Mouse (Mus musculus) lung, adult 2 months (tissue): Measurements from ENCODE around the gene Ciao2b. TPM values are rescaled to one million over a fixed set of nuclear protein-coding genes. Genes with fewer than 3 reads are reported as not detected.

Experiments used
- DNase-seq: peaks from one replicate; pipeline ENCODE4 v3.0.0; 2022
- H3K4me1 ChIP-seq: fragments of 200-500 bp; 2 replicates; pipeline ENCODE4 v1.6.1; 2011; ENCODE audit warnings: low read length; ENCODE audit not compliant: control insufficient read depth, insufficient read depth
- H3K4me3 ChIP-seq: fragments of 200-500 bp; replicated peaks from 2 replicates; pipeline ENCODE3; 2011; ENCODE audit warnings: low read depth, mild to moderate bottlenecking, control low read depth, low read length; ENCODE audit errors: extremely low read depth
- CTCF ChIP-seq: fragments of 200-500 bp; IDR thresholded peaks from 2 replicates; pipeline ENCODE4 v1.5.1; 2011; ENCODE audit warnings: mild to moderate bottlenecking, low read length, control low read depth; ENCODE audit not compliant: insufficient read depth
- POLR2A ChIP-seq: fragments of 200-500 bp; IDR thresholded peaks from 2 replicates; pipeline ENCODE4 v1.6.1; 2011; ENCODE audit warnings: low read depth, mild to moderate bottlenecking, control low read depth, low read length, borderline replicate concordance; ENCODE audit errors: extremely low read depth
- WGBS: fragments of 180-500 bp; shearing (Covaris S2); methylation state at CpG from one replicate; pipeline ENCODE4 v1.1.7; 2018; 5-methylcytosine and 5-hydroxymethylcytosine counted together
- polyA plus RNA-seq: library from polyadenylated mRNA; depleted of rRNA; stranded (reverse); fragments of >200 nt; gene quantifications from 2 replicates; pipeline ENCODE4 v1.2.3, GENCODE M21; 2012; rRNA removed

Gene Ciao2b
- polyA plus RNA-seq, 1 experiment, result 35.3 TPM

- H3K4me1 ChIP-seq, result 0 out of 2 replicates have a peak, but pooled peaks cover 3% of the 10 kb centered on the region
- H3K4me3 ChIP-seq, result no peak overlapping the region
- DNase-seq, result no peak
- TF ChIP-seq CTCF, result no peak
- TF ChIP-seq POLR2A, result no peak
- 60% methylated on average over 6 of the region's 6 CpGs for WGBS
These were observed 49.2 kb downstream of the Ciao2b start for GRCm38 (mm10) chr8:104592566-104592965.

- no peak for DNase-seq
- 4% methylated on average over 9 of the region's 9 CpGs for WGBS
- TF ChIP-seq POLR2A (no peak; the same call in 1 of the 2 replicates), CTCF (no peak)
- 0 out of 2 replicates have a peak, but pooled peaks cover 3% of the 10 kb centered on the region for H3K4me1 ChIP-seq
- peak overlapping the region; percentile 95 for H3K4me3 ChIP-seq
These were observed 49.9 kb downstream of the Ciao2b start for GRCm38 (mm10) chr8:104591856-104592255.

- Histone ChIP-seq H3K4me1 (0 out of 2 replicates have a peak, but pooled peaks cover under 1% of the 10 kb centered on the region), H3K4me3 (peak within 1 kb of the TSS; percentile 95)
- DNase-seq, result peak; percentile 92
- no peak for TF ChIP-seq CTCF
- TF ChIP-seq POLR2A, result peak; percentile 69; the same call in 1 of the 2 replicates
- WGBS, result under 1% methylated on average over 44 of the region's 44 CpGs
These were observed 50.5 kb downstream of the Ciao2b start, which contains the start of gene Pdp2 for GRCm38 (mm10) chr8:104591133-104591834. Gene Pdp2 (plus strand): TSS chr8:104591451.

GRCm38 (mm10) chr8:104590284-104590683 lies 51.5 kb downstream of the Ciao2b start:
- Histone ChIP-seq H3K4me3 (no peak overlapping the region), H3K4me1 (no peaks in the 10 kb centered on the region)
- no peak for DNase-seq
- 96% methylated on average over 3 of the region's 3 CpGs for WGBS
- TF ChIP-seq POLR2A, result no peak
- TF ChIP-seq CTCF, result no peak

Other genes with a start within 250 kb of the Ciao2b start
- 14.9 and 22.4 TPM in 2 replicates for gene Cmtm4, start 246.2 kb downstream of the Ciao2b start, polyA plus RNA-seq
- 20.2 and 32.1 TPM in 2 replicates for gene Dync1li2, start 198.9 kb downstream of the Ciao2b start, polyA plus RNA-seq
- 0.05 and 0.07 TPM in 2 replicates for gene Terb1, start 132.1 kb downstream of the Ciao2b start, polyA plus RNA-seq
- gene Nae1, start 107.3 kb downstream of the Ciao2b start, polyA plus RNA-seq, result 7.4 and 17.1 TPM in 2 replicates
- gene Car7, start 107.3 kb downstream of the Ciao2b start, polyA plus RNA-seq, result 1.4 and 1.8 TPM in 2 replicates
- 3.4 and 4.4 TPM in 2 replicates for gene Pdp2, start 50.5 kb downstream of the Ciao2b start, polyA plus RNA-seq
- 9.6 and 16.2 TPM in 2 replicates for gene Cdh16, start 17.6 kb downstream of the Ciao2b start, polyA plus RNA-seq
- 10.9 and 19.5 TPM in 2 replicates for gene Rrad, start 10.6 kb downstream of the Ciao2b start, polyA plus RNA-seq
- 0.14 and 0.55 TPM in 2 replicates for gene Ces2a, start 92.0 kb upstream of the Ciao2b start, polyA plus RNA-seq
- gene Ces2b, start 189.6 kb upstream of the Ciao2b start, polyA plus RNA-seq, result 1.9 and 2.0 TPM in 2 replicates
- gene Ces2c, start 205.1 kb upstream of the Ciao2b start, polyA plus RNA-seq, result 0.30 and 1.2 TPM in 2 replicates